Mouse (Mus musculus): ENCODE data around the gene Ifit1. TPM values are rescaled to one million over a fixed set of nuclear protein-coding genes. Genes with fewer than 3 reads are reported as not detected.
"Not testable (repeated sequence)": the region's sequence is repeated elsewhere in the genome, so short reads cannot be mapped to it uniquely, and the experiment has no call there.

The Ifit1 gene
- 0.22 TPM in 1 of 2 replicates, not detected in the other for polyA plus RNA-seq (2016; fragmentation: Nextera tagmentation; extraction: Ambion mirVana)

- Histone ChIP-seq H3K36me3 (no peaks in the 10 kb centered on the region), H3K27me3 (ENCODE audit: low read depth, poor library complexity, severe bottlenecking) (no peaks in the 10 kb centered on the region; the same call in 1 of the 2 replicates), H3K27ac (replicated peaks) (no peak within 1 kb of the TSS), H3K4me3 (no peak within 1 kb of the TSS), H3K9me3 (replicated peaks) (no peaks in the 10 kb centered on the region), H3K4me1 (no peaks in the 10 kb centered on the region)
- no peak for DNase-seq (ENCODE audit: low spot score)
- 66% methylated on average over 4 of the region's 4 CpGs for WGBS
Observed at GRCm38 (mm10) chr19:34640623-34641022, at the start of gene Ifit1, which contains the start of gene Ifit1bl2. Ifit1 (plus strand) TSS chr19:34640871. Ifit1bl2 (minus strand) TSS chr19:34640743.

GRCm38 (mm10) chr19:34593456-34593855 lies 47.2 kb upstream of the Ifit1 start:
- no peak for DNase-seq (ENCODE audit: low spot score)
- H3K36me3 ChIP-seq = no peaks in the 10 kb centered on the region
- no peaks in the 10 kb centered on the region for H3K4me1 ChIP-seq
- no peaks in the 10 kb centered on the region for H3K9me3 ChIP-seq (replicated peaks)
- no peaks in the 10 kb centered on the region for H3K27me3 ChIP-seq (ENCODE audit: low read depth, poor library complexity, severe bottlenecking)
- WGBS = 95% methylated on average over 2 of the region's 2 CpGs
- no peak overlapping the region for H3K27ac ChIP-seq (replicated peaks)
- H3K4me3 ChIP-seq = no peak overlapping the region

- not testable (repeated sequence) for H3K27ac ChIP-seq (replicated peaks); H3K4me3 ChIP-seq; H3K27me3 ChIP-seq (ENCODE audit: low read depth, poor library complexity, severe bottlenecking); DNase-seq (ENCODE audit: low spot score); H3K9me3 ChIP-seq (replicated peaks); H3K4me1 ChIP-seq; H3K36me3 ChIP-seq
- WGBS = 78% methylated on average over 3 of the region's 3 CpGs
Observed at GRCm38 (mm10) chr19:34594523-34594922, 46.1 kb upstream of the Ifit1 start.

GRCm38 (mm10) chr19:34596811-34597210 lies 43.9 kb upstream of the Ifit1 start:
- Histone ChIP-seq H3K9me3 (replicated peaks) (no peaks in the 10 kb centered on the region), H3K27me3 (ENCODE audit: low read depth, poor library complexity, severe bottlenecking) (no peaks in the 10 kb centered on the region), H3K4me1 (no peaks in the 10 kb centered on the region), H3K36me3 (no peaks in the 10 kb centered on the region), H3K4me3 (no peak overlapping the region), H3K27ac (replicated peaks) (no peak overlapping the region)
- DNase-seq (ENCODE audit: low spot score) = no peak

GRCm38 (mm10) chr19:34598341-34598740 lies 42.3 kb upstream of the Ifit1 start:
- Histone ChIP-seq H3K9me3 (replicated peaks) (no peaks in the 10 kb centered on the region), H3K36me3 (no peaks in the 10 kb centered on the region), H3K27ac (replicated peaks) (no peak overlapping the region), H3K27me3 (ENCODE audit: low read depth, poor library complexity, severe bottlenecking) (no peaks in the 10 kb centered on the region), H3K4me3 (no peak overlapping the region), H3K4me1 (no peaks in the 10 kb centered on the region)
- WGBS = 79% methylated on average over 2 of the region's 2 CpGs
- no peak for DNase-seq (ENCODE audit: low spot score)

GRCm38 (mm10) chr19:34599250-34599649 lies 41.4 kb upstream of the Ifit1 start:
- not testable (repeated sequence) for H3K4me1 ChIP-seq; DNase-seq (ENCODE audit: low spot score); H3K27me3 ChIP-seq (ENCODE audit: low read depth, poor library complexity, severe bottlenecking); H3K36me3 ChIP-seq; H3K27ac ChIP-seq (replicated peaks); H3K4me3 ChIP-seq; H3K9me3 ChIP-seq (replicated peaks)

GRCm38 (mm10) chr19:34601888-34602287 lies 38.8 kb upstream of the Ifit1 start, which contains the start of gene Ifit1bl1:
Ifit1bl1 (minus strand) TSS chr19:34601956.
- not testable (repeated sequence) for H3K36me3 ChIP-seq; DNase-seq (ENCODE audit: low spot score); H3K27ac ChIP-seq (replicated peaks); H3K4me1 ChIP-seq; H3K4me3 ChIP-seq; H3K9me3 ChIP-seq (replicated peaks); H3K27me3 ChIP-seq (ENCODE audit: low read depth, poor library complexity, severe bottlenecking)
- WGBS = 61% methylated on average over 1 of the region's 1 CpGs

- no peak for DNase-seq (ENCODE audit: low spot score)
- H3K4me3 ChIP-seq = no peak overlapping the region
- 86% methylated on average over 3 of the region's 3 CpGs for WGBS
- no peaks in the 10 kb centered on the region for H3K4me1 ChIP-seq
- no peaks in the 10 kb centered on the region for H3K9me3 ChIP-seq (replicated peaks)
- H3K36me3 ChIP-seq = no peaks in the 10 kb centered on the region
- no peaks in the 10 kb centered on the region for H3K27me3 ChIP-seq (ENCODE audit: low read depth, poor library complexity, severe bottlenecking)
- H3K27ac ChIP-seq (replicated peaks) = no peak overlapping the region
Observed at GRCm38 (mm10) chr19:34605472-34605871, 35.2 kb upstream of the Ifit1 start.

GRCm38 (mm10) chr19:34607237-34608051 lies 33.2 kb upstream of the Ifit1 start, which contains the start of gene Ifit3b:
Ifit3b (plus strand) TSS chr19:34607970.
- not testable (repeated sequence) for DNase-seq (ENCODE audit: low spot score); H3K9me3 ChIP-seq (replicated peaks); H3K4me1 ChIP-seq; H3K27me3 ChIP-seq (ENCODE audit: low read depth, poor library complexity, severe bottlenecking); H3K36me3 ChIP-seq; H3K4me3 ChIP-seq; H3K27ac ChIP-seq (replicated peaks)
- WGBS = 68% methylated on average over 4 of the region's 4 CpGs

- WGBS = 82% methylated on average over 3 of the region's 3 CpGs
- H3K36me3 ChIP-seq; H3K27me3 ChIP-seq (ENCODE audit: low read depth, poor library complexity, severe bottlenecking): not testable (repeated sequence)
Observed at GRCm38 (mm10) chr19:34610118-34610517, 30.6 kb upstream of the Ifit1 start.

GRCm38 (mm10) chr19:34612243-34613001 lies 28.2 kb upstream of the Ifit1 start:
- not testable (repeated sequence) for H3K27me3 ChIP-seq (ENCODE audit: low read depth, poor library complexity, severe bottlenecking); H3K4me3 ChIP-seq; H3K4me1 ChIP-seq; H3K9me3 ChIP-seq (replicated peaks); H3K27ac ChIP-seq (replicated peaks); DNase-seq (ENCODE audit: low spot score); H3K36me3 ChIP-seq
- WGBS = 92% methylated on average over 5 of the region's 11 CpGs

More at GRCm38 (mm10) chr19:34610118-34610517, 30.6 kb upstream of the Ifit1 start:
- H3K4me1 ChIP-seq; H3K4me3 ChIP-seq; H3K9me3 ChIP-seq (replicated peaks); H3K27ac ChIP-seq (replicated peaks); DNase-seq (ENCODE audit: low spot score): not testable (repeated sequence)

- H3K4me1 ChIP-seq = no peaks in the 10 kb centered on the region
- no peaks in the 10 kb centered on the region for H3K36me3 ChIP-seq
- H3K9me3 ChIP-seq (replicated peaks) = no peaks in the 10 kb centered on the region
- H3K27me3 ChIP-seq (ENCODE audit: low read depth, poor library complexity, severe bottlenecking) = no peaks in the 10 kb centered on the region
- H3K4me3 ChIP-seq = no peak overlapping the region
- H3K27ac ChIP-seq (replicated peaks) = no peak overlapping the region
- WGBS = 94% methylated on average over 5 of the region's 5 CpGs
- DNase-seq (ENCODE audit: low spot score) = no peak
Observed at GRCm38 (mm10) chr19:34620871-34621270, 19.8 kb upstream of the Ifit1 start.

GRCm38 (mm10) chr19:34623781-34624180 lies 16.9 kb upstream of the Ifit1 start:
- 93% methylated on average over 6 of the region's 6 CpGs for WGBS
- Histone ChIP-seq H3K27me3 (ENCODE audit: low read depth, poor library complexity, severe bottlenecking) (no peaks in the 10 kb centered on the region), H3K4me1 (no peaks in the 10 kb centered on the region), H3K27ac (replicated peaks) (no peak overlapping the region), H3K36me3 (no peaks in the 10 kb centered on the region), H3K4me3 (no peak overlapping the region), H3K9me3 (replicated peaks) (no peaks in the 10 kb centered on the region)
- DNase-seq (ENCODE audit: low spot score) = no peak

Data from midbrain, embryonic 10.5 days (tissue).